Mouse (Mus musculus): ENCODE data around the gene Mical3. TPM values are rescaled to one million over a fixed set of nuclear protein-coding genes. Genes with fewer than 3 reads are reported as not detected.
A peak's percentile ranks its signal among the peaks of the same experiment; 100 is the strongest.

Gene Mical3
- polyA plus RNA-seq, 1 experiment from 2014 or later = 25.0 TPM

GRCm38 (mm10) chr6:121026866-121027265, 103.9 kb downstream of the Mical3 start:
- 73% methylated on average over 7 of the region's 7 CpGs for WGBS
- H3K4me2 ChIP-seq = no peak overlapping the region
- H3K4me1 ChIP-seq (replicated peaks) = peaks cover 12% of the 10 kb centered on the region
- peaks cover 68% of the 10 kb centered on the region for H3K36me3 ChIP-seq
- H3K27me3 ChIP-seq = no peaks in the 10 kb centered on the region
- no peak overlapping the region for H3K9ac ChIP-seq
- no peaks in the 10 kb centered on the region for H3K9me3 ChIP-seq (replicated peaks)
- ATAC-seq (replicated peaks; ENCODE audit: insufficient number of reproducible peaks, insufficient read depth, low FRiP score, low read depth) = no peak
- no peak overlapping the region for H3K4me3 ChIP-seq
- no peak overlapping the region for H3K27ac ChIP-seq

GRCm38 (mm10) chr6:121026019-121026584, 104.7 kb downstream of the Mical3 start:
- Histone ChIP-seq H3K9me3 (replicated peaks) (no peaks in the 10 kb centered on the region), H3K4me3 (no peak overlapping the region), H3K27me3 (no peaks in the 10 kb centered on the region), H3K4me2 (no peak overlapping the region), H3K4me1 (replicated peaks) (peaks cover 12% of the 10 kb centered on the region), H3K27ac (no peak overlapping the region), H3K36me3 (peaks cover 68% of the 10 kb centered on the region), H3K9ac (no peak overlapping the region)
- 73% methylated on average over 10 of the region's 10 CpGs for WGBS
- no peak for ATAC-seq (replicated peaks; ENCODE audit: insufficient number of reproducible peaks, insufficient read depth, low FRiP score, low read depth)

- no peak overlapping the region for H3K4me3 ChIP-seq
- H3K27ac ChIP-seq = no peak overlapping the region
- H3K27me3 ChIP-seq = no peaks in the 10 kb centered on the region
- no peak overlapping the region for H3K9ac ChIP-seq
- ATAC-seq (replicated peaks; ENCODE audit: insufficient number of reproducible peaks, insufficient read depth, low FRiP score, low read depth) = no peak
- WGBS = 90% methylated on average over 4 of the region's 4 CpGs
- H3K9me3 ChIP-seq (replicated peaks) = no peaks in the 10 kb centered on the region
- H3K36me3 ChIP-seq = peaks cover 57% of the 10 kb centered on the region
- H3K4me1 ChIP-seq (replicated peaks) = peaks cover 18% of the 10 kb centered on the region
- H3K4me2 ChIP-seq = no peak overlapping the region
These were observed 112.7 kb downstream of the Mical3 start for GRCm38 (mm10) chr6:121018147-121018546.

DNA sequence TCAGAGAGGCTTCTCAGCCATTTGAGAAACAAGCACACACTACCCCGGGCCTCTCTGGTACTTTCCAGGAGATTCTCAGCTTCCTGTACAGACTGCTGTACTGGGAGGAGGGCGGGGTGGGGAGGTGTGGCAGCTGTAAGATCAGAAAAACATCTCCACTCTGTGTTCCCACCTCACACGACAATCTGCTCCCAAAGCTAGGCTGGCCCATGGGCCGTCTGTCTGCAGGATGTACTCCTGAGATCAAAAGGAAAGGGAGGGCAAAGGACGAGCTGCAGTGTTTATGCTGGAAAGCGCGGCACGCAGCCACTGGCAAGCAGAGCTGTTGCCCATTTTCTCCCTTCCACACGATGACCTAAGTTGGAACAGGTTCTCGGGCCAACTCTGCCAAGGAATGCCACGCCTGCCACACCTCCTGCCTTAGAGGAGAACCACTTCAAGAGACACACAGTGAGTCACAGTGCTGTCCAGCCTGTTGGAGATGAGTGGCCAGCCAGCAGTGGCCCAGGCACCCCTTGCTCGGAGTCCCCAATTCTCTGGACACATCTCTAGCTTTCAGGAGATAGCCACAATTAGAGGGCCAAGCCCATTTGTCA, 113.3 kb downstream of the Mical3 start:
- peaks cover 54% of the 10 kb centered on the region for H3K36me3 ChIP-seq
- WGBS = 56% methylated on average over 12 of the region's 12 CpGs
- H3K4me3 ChIP-seq = no peak overlapping the region
- ATAC-seq (replicated peaks; ENCODE audit: insufficient number of reproducible peaks, insufficient read depth, low FRiP score, low read depth) = peak; percentile 54
- H3K9me3 ChIP-seq (replicated peaks) = no peaks in the 10 kb centered on the region
- no peak overlapping the region for H3K4me2 ChIP-seq
- peaks cover 20% of the 10 kb centered on the region for H3K4me1 ChIP-seq (replicated peaks)
- no peak overlapping the region for H3K9ac ChIP-seq
- no peaks in the 10 kb centered on the region for H3K27me3 ChIP-seq
- H3K27ac ChIP-seq = no peak overlapping the region

DNA sequence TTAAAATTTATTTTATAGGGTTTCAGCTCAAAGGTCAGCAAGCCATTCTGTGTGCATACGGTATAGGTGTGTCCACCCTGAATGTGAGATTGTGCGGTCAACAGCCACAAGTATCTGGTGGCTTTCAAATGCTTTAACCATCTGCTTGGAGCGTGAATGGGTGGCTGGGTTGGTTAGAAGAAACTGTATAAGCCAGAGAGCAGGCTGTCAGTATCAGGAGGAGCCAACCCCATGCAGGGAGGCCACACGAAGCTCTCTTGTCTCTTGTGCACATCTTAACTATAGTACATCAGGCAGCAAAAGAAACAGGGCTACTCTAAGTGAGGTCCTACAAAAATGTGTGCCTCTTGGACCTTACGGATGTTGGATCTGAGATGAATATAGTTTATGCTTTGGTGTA, 114.7 kb downstream of the Mical3 start:
- Histone ChIP-seq H3K27ac (no peak overlapping the region), H3K4me1 (replicated peaks) (peaks cover 20% of the 10 kb centered on the region), H3K27me3 (no peaks in the 10 kb centered on the region), H3K9me3 (replicated peaks) (no peaks in the 10 kb centered on the region), H3K4me3 (no peak overlapping the region), H3K4me2 (no peak overlapping the region), H3K36me3 (peaks cover 53% of the 10 kb centered on the region), H3K9ac (no peak overlapping the region)
- WGBS = 93% methylated on average over 5 of the region's 5 CpGs
- ATAC-seq (replicated peaks; ENCODE audit: insufficient number of reproducible peaks, insufficient read depth, low FRiP score, low read depth) = no peak

DNA sequence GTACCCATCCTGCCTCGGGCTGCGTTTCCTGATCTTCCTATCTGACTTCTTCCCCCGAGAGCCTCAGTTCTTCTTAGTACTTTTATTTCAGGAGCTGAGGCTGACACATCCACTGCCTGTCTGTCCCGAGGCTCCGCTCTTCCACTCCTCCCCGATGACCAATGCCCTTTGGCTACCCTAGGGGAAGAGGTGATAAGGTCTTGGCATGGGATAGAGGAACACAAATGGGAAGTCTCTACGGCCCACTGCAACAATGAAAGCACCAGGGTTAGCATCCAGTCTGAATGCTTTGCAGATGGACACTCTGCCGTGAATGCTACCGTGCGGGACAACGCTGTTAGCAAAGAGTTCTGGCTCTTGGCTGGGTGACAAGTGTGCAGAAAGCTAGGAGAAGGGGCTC, 116.5 kb downstream of the Mical3 start:
- Histone ChIP-seq H3K4me3 (no peak overlapping the region), H3K9me3 (replicated peaks) (no peaks in the 10 kb centered on the region), H3K4me1 (replicated peaks) (peaks cover 20% of the 10 kb centered on the region), H3K36me3 (peaks cover 38% of the 10 kb centered on the region), H3K27ac (no peak overlapping the region), H3K27me3 (no peaks in the 10 kb centered on the region), H3K9ac (no peak overlapping the region), H3K4me2 (peak overlapping the region; percentile 32; the same call in 1 of the 2 replicates)
- ATAC-seq (replicated peaks; ENCODE audit: insufficient number of reproducible peaks, insufficient read depth, low FRiP score, low read depth) = no peak
- 49% methylated on average over 11 of the region's 11 CpGs for WGBS

DNA sequence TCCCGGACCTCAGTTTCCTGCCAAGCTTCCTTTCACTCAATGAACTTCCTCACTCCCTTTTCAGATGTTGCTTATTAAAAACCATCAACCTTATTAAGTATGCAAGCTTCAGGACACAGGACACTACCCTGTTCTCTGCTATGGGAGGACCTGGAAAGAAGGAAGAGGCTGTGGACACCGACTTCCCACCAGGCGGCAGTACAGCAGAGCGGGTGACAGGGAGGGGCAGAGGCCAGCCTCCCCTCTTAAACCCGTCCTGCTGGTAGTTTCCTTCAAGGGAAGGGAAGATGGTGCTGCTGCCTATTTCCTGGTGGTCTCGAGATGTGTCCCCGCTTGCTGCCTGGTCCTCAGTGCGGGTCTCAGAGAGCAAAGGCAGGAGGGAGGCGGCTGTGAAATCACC, 117.0 kb downstream of the Mical3 start:
- H3K9ac ChIP-seq = no peak overlapping the region
- no peak overlapping the region for H3K27ac ChIP-seq
- H3K36me3 ChIP-seq = peaks cover 38% of the 10 kb centered on the region
- no peaks in the 10 kb centered on the region for H3K9me3 ChIP-seq (replicated peaks)
- no peaks in the 10 kb centered on the region for H3K27me3 ChIP-seq
- ATAC-seq (replicated peaks; ENCODE audit: insufficient number of reproducible peaks, insufficient read depth, low FRiP score, low read depth) = peak; percentile 55; the same call in 1 of the 2 replicates
- 39% methylated on average over 9 of the region's 9 CpGs for WGBS
- H3K4me3 ChIP-seq = no peak overlapping the region
- peak overlapping the region; percentile 32 for H3K4me2 ChIP-seq
- peaks cover 20% of the 10 kb centered on the region for H3K4me1 ChIP-seq (replicated peaks)

DNA sequence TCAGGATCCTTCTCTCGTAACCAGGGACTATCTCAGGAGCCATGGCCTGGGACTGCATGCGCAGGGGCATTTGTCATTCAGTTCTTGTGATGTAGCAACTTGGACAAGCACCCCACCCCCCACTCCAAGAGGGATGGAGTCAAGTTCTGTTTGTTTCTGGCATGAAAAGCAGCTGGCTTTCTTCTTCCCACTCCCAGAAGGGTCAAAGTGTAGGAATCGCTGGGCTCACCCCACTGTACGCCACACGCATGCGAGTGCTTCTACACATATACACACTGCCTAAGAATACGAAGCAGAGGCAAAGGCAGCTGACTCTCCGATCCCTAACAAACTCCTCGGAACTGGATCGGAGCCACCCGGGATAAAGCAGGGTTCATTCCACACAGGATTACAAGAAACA, 119.1 kb downstream of the Mical3 start:
- no peak overlapping the region for H3K4me3 ChIP-seq
- ATAC-seq (replicated peaks; ENCODE audit: insufficient number of reproducible peaks, insufficient read depth, low FRiP score, low read depth) = no peak
- H3K9ac ChIP-seq = no peak overlapping the region
- H3K36me3 ChIP-seq = peaks cover 41% of the 10 kb centered on the region
- H3K9me3 ChIP-seq (replicated peaks) = no peaks in the 10 kb centered on the region
- H3K27me3 ChIP-seq = no peaks in the 10 kb centered on the region
- 85% methylated on average over 11 of the region's 11 CpGs for WGBS
- peaks cover 12% of the 10 kb centered on the region for H3K4me1 ChIP-seq (replicated peaks)
- H3K27ac ChIP-seq = no peak overlapping the region
- no peak overlapping the region for H3K4me2 ChIP-seq

DNA sequence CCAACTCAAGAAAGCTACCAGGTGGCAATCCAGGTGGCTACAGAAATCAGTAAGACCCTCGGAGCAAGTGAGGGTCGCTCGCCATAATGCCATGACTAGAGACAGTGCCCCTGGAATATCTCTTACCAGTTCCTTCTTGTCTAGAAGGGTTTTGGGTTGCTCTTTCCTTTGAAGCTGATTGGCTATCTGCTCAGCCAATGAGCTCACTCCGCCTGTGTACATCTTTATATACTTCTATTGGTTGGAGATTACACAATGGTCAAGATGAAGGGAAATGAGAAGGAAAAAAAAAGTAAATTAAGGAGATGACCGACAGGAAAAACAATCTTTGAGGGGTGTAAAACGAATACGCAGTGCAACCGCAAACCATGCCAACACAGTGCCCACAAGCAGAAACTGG, 121.1 kb downstream of the Mical3 start:
- 92% methylated on average over 8 of the region's 8 CpGs for WGBS
- Histone ChIP-seq H3K9me3 (replicated peaks) (no peaks in the 10 kb centered on the region), H3K4me1 (replicated peaks) (peaks cover 11% of the 10 kb centered on the region), H3K27me3 (no peaks in the 10 kb centered on the region), H3K36me3 (peaks cover 44% of the 10 kb centered on the region), H3K27ac (no peak overlapping the region), H3K4me3 (no peak overlapping the region), H3K4me2 (no peak overlapping the region), H3K9ac (no peak overlapping the region)
- no peak for ATAC-seq (replicated peaks; ENCODE audit: insufficient number of reproducible peaks, insufficient read depth, low FRiP score, low read depth)

DNA sequence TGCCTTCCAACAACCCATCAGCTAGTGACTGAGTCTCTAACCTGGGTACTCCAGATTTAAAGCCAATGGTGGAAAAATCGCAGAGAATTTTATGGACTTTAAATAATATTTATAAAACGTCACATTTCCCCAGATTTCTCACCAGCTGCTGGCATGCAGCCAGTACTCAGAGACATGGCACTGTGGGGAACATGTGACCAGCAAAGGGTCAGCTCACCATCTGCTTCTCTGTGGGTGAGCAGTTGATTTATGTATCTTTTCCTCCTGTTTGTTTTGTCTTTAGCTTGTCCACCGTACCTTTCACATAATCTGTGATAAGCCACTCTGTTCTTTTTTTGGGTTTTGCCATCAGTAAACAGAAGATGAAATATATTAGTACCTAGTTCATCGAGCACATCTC, 125.8 kb downstream of the Mical3 start:
- Histone ChIP-seq H3K36me3 (peaks cover 51% of the 10 kb centered on the region), H3K4me1 (replicated peaks) (peaks cover 9% of the 10 kb centered on the region), H3K27me3 (no peaks in the 10 kb centered on the region), H3K27ac (no peak overlapping the region), H3K4me3 (no peak overlapping the region), H3K9ac (no peak overlapping the region), H3K4me2 (no peak overlapping the region), H3K9me3 (replicated peaks) (no peaks in the 10 kb centered on the region)
- WGBS = 61% methylated on average over 4 of the region's 4 CpGs
- ATAC-seq (replicated peaks; ENCODE audit: insufficient number of reproducible peaks, insufficient read depth, low FRiP score, low read depth) = no peak

GRCm38 (mm10) chr6:121002952-121003351, 127.8 kb downstream of the Mical3 start:
- H3K4me3 ChIP-seq = no peak overlapping the region
- no peak overlapping the region for H3K27ac ChIP-seq
- no peak for ATAC-seq (replicated peaks; ENCODE audit: insufficient number of reproducible peaks, insufficient read depth, low FRiP score, low read depth)
- H3K4me2 ChIP-seq = no peak overlapping the region
- H3K9ac ChIP-seq = no peak overlapping the region
- peaks cover 39% of the 10 kb centered on the region for H3K36me3 ChIP-seq
- no peaks in the 10 kb centered on the region for H3K9me3 ChIP-seq (replicated peaks)
- H3K27me3 ChIP-seq = no peaks in the 10 kb centered on the region
- peaks cover 19% of the 10 kb centered on the region for H3K4me1 ChIP-seq (replicated peaks)
- WGBS = 76% methylated on average over 3 of the region's 3 CpGs

DNA sequence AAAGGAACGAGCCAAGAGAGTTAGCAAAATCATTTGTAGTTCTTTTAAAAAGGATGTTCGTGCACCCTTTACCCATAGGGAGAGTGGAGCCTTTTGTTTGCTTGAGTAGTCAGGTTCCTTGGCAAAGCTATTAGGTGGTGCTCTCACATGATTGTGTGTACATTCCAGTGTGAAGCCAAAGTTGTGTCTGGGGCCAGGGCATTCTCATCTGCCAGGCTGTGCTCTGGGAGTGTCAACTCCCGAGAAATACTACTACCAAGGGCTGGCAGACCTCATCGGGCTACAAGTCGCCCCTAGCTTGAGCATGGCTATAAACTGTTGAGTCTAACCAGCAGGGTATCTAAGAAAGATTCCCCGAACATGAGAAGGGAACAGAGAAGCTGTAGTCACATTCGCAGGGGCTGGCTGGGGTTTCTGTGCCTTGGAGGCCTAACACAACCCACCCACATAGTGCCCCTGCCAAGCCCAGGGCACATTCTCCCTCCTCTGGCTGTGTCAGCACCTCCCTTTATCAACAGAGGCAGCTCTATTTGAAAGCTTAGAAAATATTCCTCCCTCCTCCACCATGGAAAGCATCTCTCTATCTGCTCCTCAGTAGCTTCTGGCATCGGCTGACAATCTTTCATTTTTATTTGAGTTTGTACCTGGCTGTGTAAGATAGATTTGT, 130.8 kb downstream of the Mical3 start:
- H3K36me3 ChIP-seq = peaks cover 31% of the 10 kb centered on the region
- H3K9me3 ChIP-seq (replicated peaks) = no peaks in the 10 kb centered on the region
- peak overlapping the region; percentile 81 for H3K27ac ChIP-seq
- H3K9ac ChIP-seq = no peak overlapping the region
- no peak overlapping the region for H3K4me2 ChIP-seq
- ATAC-seq (replicated peaks; ENCODE audit: insufficient number of reproducible peaks, insufficient read depth, low FRiP score, low read depth) = no peak; the same call in 1 of the 2 replicates
- no peak overlapping the region for H3K4me3 ChIP-seq
- H3K27me3 ChIP-seq = no peaks in the 10 kb centered on the region
- 59% methylated on average over 8 of the region's 8 CpGs for WGBS
- H3K4me1 ChIP-seq (replicated peaks) = peaks cover 19% of the 10 kb centered on the region
